ENCODE assay signal across 8 mouse cellular contexts in the genomic region with DNA sequence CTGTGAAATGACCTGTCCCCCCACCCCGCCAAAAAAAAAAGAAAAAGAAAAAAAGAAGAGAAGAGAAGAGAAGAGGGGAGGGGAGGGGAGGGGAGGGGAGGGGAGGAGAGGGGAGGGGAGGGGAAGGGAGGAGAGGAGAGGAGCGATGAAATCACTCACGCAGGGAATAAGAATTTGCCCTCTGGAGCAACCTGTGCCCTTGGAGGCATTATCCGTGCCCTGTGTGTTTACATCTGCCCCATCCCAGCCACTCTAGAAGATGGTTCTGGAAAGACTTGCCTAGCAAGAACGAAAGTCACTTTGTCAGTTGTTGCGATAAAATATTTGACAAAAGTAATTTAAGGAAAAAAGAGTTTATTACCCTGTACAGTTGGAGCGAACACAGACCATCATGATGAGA. TPM values are rescaled to one million over a fixed set of nuclear protein-coding genes. Genes with fewer than 3 reads are reported as not detected.
DNase-seq lines count a peak whose midpoint lies in the region; ATAC-seq lines count a peak whose summit lies in the region.

No protein-coding gene starts in this region.

- peak overlapping the region; percentile 74 for H3K4me3 ChIP-seq in heart, embryonic 10.5 days
- peak overlapping the region; percentile 92 for H3K4me3 ChIP-seq in forebrain, embryonic 11.5 days (ENCODE audit: low read depth, low read length)
- H3K4me3 ChIP-seq in liver, embryonic 13.5 days (replicated peaks) = peak overlapping the region; percentile 97

- H3K9me3 ChIP-seq in heart, embryonic 10.5 days = no peaks in the 10 kb centered on the region
- no peaks in the 10 kb centered on the region for H3K9me3 ChIP-seq in forebrain, embryonic 11.5 days (ENCODE audit: control insufficient read depth, low read length)
- H3K9me3 ChIP-seq in liver, embryonic 13.5 days (replicated peaks) = no peaks in the 10 kb centered on the region

- peak; percentile 52 for ATAC-seq in forebrain, embryonic 11.5 days (replicated peaks; ENCODE audit: low FRiP score)
- peak; percentile 27 for ATAC-seq in liver, embryonic 13.5 days (ENCODE audit: low read depth)

- H3K9ac ChIP-seq in forebrain, embryonic 11.5 days (ENCODE audit: low read length) = no peak overlapping the region
- peak overlapping the region; percentile 51; the same call in 1 of the 2 replicates for H3K9ac ChIP-seq in liver, embryonic 13.5 days

- H3K4me1 ChIP-seq in heart, embryonic 10.5 days = 0 out of 2 replicates have a peak, but pooled peaks cover 5% of the 10 kb centered on the region
- no peaks in the 10 kb centered on the region for H3K4me1 ChIP-seq in forebrain, embryonic 11.5 days (replicated peaks; ENCODE audit: control insufficient read depth, insufficient read depth, low read length)
- H3K4me1 ChIP-seq in liver, embryonic 13.5 days (replicated peaks) = peaks cover 44% of the 10 kb centered on the region

- no peaks in the 10 kb centered on the region for H3K36me3 ChIP-seq in heart, embryonic 10.5 days
- H3K36me3 ChIP-seq in forebrain, embryonic 11.5 days (ENCODE audit: control insufficient read depth, insufficient read depth, low read length) = no peaks in the 10 kb centered on the region
- H3K36me3 ChIP-seq in liver, embryonic 13.5 days = no peaks in the 10 kb centered on the region

- H3K27me3 ChIP-seq in heart, embryonic 10.5 days (ENCODE audit: insufficient read depth, poor library complexity, severe bottlenecking) = no peaks in the 10 kb centered on the region
- H3K27me3 ChIP-seq in forebrain, embryonic 11.5 days (ENCODE audit: control insufficient read depth, insufficient read depth, low read length) = no peaks in the 10 kb centered on the region; the same call in 1 of the 2 replicates
- H3K27me3 ChIP-seq in liver, embryonic 13.5 days = no peaks in the 10 kb centered on the region

- H3K4me2 ChIP-seq in forebrain, embryonic 11.5 days (ENCODE audit: low read depth, low read length, severe bottlenecking) = peak overlapping the region; percentile 86
- H3K4me2 ChIP-seq in liver, embryonic 13.5 days = peak overlapping the region; percentile 87

- DNase-seq in heart, embryonic 10.5 days (ENCODE audit: low spot score) = no peak
- no peak for DNase-seq in heart, adult 18-20 months
- peak; percentile 19 for DNase-seq in A20 (ENCODE audit: low read depth, low spot score)
- DNase-seq in forebrain, embryonic 11.5 days (ENCODE audit: low spot score) = no peak
- DNase-seq in liver, embryonic 13.5 days = no peak
- DNase-seq in urinary bladder, adult 2 months (ENCODE audit: low spot score) = no peak
- no peak for DNase-seq in thymus, postnatal 10 days (ENCODE audit: low spot score in 2 of 2)
- no peak for DNase-seq in adrenal gland, postnatal 36 days

- WGBS in heart, embryonic 10.5 days = 28% methylated on average over 6 of the region's 7 CpGs
- WGBS in forebrain, embryonic 11.5 days = 29% methylated on average over 6 of the region's 7 CpGs
- 25% methylated on average over 7 of the region's 7 CpGs for WGBS in liver, embryonic 13.5 days (ENCODE audit: insufficient replicate concordance)

- peak overlapping the region; percentile 95 for H3K27ac ChIP-seq in heart, embryonic 10.5 days
- H3K27ac ChIP-seq in forebrain, embryonic 11.5 days (ENCODE audit: low read depth, low read length) = no peak overlapping the region
- no peak overlapping the region; the same call in 1 of the 2 replicates for H3K27ac ChIP-seq in liver, embryonic 13.5 days

RNA-seq across cellular contexts. Expression of a gene that starts 0.4 kb away (rescaled TPM):
- 55.9 and 61.4 TPM in 2 replicates for polyA plus RNA-seq in heart, embryonic 10.5 days (2016; fragmentation: Nextera tagmentation; extraction: Ambion mirVana)
- 100 to 1,000 TPM in 1 of 2 experiments, 10 to 100 TPM in 1; 91.2 to 102 TPM for total RNA-seq in heart, adult 18-20 months (2021)
- 46.6 and 46.7 TPM in 2 replicates for polyA plus RNA-seq in forebrain, embryonic 11.5 days (2014; fragmentation: Nextera tagmentation; extraction: Ambion mirVana)
- polyA plus RNA-seq in liver, embryonic 13.5 days (2015; fragmentation: Nextera tagmentation; extraction: Ambion mirVana) = 41.0 and 52.5 TPM in 2 replicates
- 64.0 and 71.2 TPM in 2 replicates for polyA plus RNA-seq in urinary bladder, adult 2 months (2012; rRNA removed)
- 100 to 1,000 TPM; 137 TPM for total RNA-seq in adrenal gland, postnatal 36 days (2021)
